Mouse (Mus musculus): ENCODE data around the gene Svip. TPM values are rescaled to one million over a fixed set of nuclear protein-coding genes. Genes with fewer than 3 reads are reported as not detected.
A peak's percentile ranks its signal among the peaks of the same experiment; 100 is the strongest.

Svip gene
- polyA plus RNA-seq (2015; fragmentation: Nextera tagmentation; extraction: Ambion mirVana) = 19.3 and 20.6 TPM in 2 replicates

- H3K27me3 ChIP-seq (ENCODE audit: control insufficient read depth, insufficient read depth, low read depth, low read length) = no peaks in the 10 kb centered on the region
- WGBS (ENCODE audit: insufficient replicate concordance) = 0% methylated on average over 33 of the region's 47 CpGs
- peak within 1 kb of the TSS; percentile 85 for H3K9ac ChIP-seq (ENCODE audit: low read depth, low read length)
- H3K4me1 ChIP-seq (ENCODE audit: control insufficient read depth, low read depth, low read length) = peaks cover 19% of the 10 kb centered on the region
- H3K36me3 ChIP-seq (ENCODE audit: control insufficient read depth, insufficient read depth) = peaks cover 9% of the 10 kb centered on the region
- no peaks in the 10 kb centered on the region for H3K9me3 ChIP-seq (replicated peaks; ENCODE audit: control insufficient read depth, low read length)
- H3K4me3 ChIP-seq (ENCODE audit: low read depth, low read length) = peak within 1 kb of the TSS; percentile 90
- H3K27ac ChIP-seq (ENCODE audit: low read length) = peak within 1 kb of the TSS; percentile 94
- peak within 1 kb of the TSS; percentile 92 for H3K4me2 ChIP-seq (ENCODE audit: low read depth, low read length)
- ATAC-seq (ENCODE audit: low read depth) = peak; percentile 91
These were observed at the start of gene Svip for GRCm38 (mm10) chr7:52005511-52006295. Svip (minus strand) TSS chr7:52006018.

GRCm38 (mm10) chr7:52037600-52038582 is 32.1 kb upstream of the Svip start:
- no peak for ATAC-seq (ENCODE audit: low read depth)
- 39% methylated on average over 8 of the region's 8 CpGs for WGBS (ENCODE audit: insufficient replicate concordance)
- H3K9me3 ChIP-seq (replicated peaks; ENCODE audit: control insufficient read depth, low read length) = no peaks in the 10 kb centered on the region

GRCm38 (mm10) chr7:52024050-52024626 is 18.3 kb upstream of the Svip start:
- Histone ChIP-seq H3K4me2 (ENCODE audit: low read depth, low read length) (no peak overlapping the region), H3K36me3 (ENCODE audit: control insufficient read depth, insufficient read depth) (no peaks in the 10 kb centered on the region), H3K4me3 (ENCODE audit: low read depth, low read length) (no peak overlapping the region), H3K9ac (ENCODE audit: low read depth, low read length) (no peak overlapping the region), H3K27ac (ENCODE audit: low read length) (no peak overlapping the region), H3K9me3 (replicated peaks; ENCODE audit: control insufficient read depth, low read length) (no peaks in the 10 kb centered on the region), H3K27me3 (ENCODE audit: control insufficient read depth, insufficient read depth, low read depth, low read length) (no peaks in the 10 kb centered on the region), H3K4me1 (ENCODE audit: control insufficient read depth, low read depth, low read length) (no peaks in the 10 kb centered on the region)
- WGBS (ENCODE audit: insufficient replicate concordance) = 69% methylated on average over 5 of the region's 5 CpGs
- ATAC-seq (ENCODE audit: low read depth) = no peak

More at GRCm38 (mm10) chr7:52037600-52038582, 32.1 kb upstream of the Svip start:
- no peak overlapping the region for H3K4me2 ChIP-seq (ENCODE audit: low read depth, low read length)
- no peaks in the 10 kb centered on the region for H3K27me3 ChIP-seq (ENCODE audit: control insufficient read depth, insufficient read depth, low read depth, low read length)
- H3K36me3 ChIP-seq (ENCODE audit: control insufficient read depth, insufficient read depth) = no peaks in the 10 kb centered on the region
- no peak overlapping the region for H3K27ac ChIP-seq (ENCODE audit: low read length)
- no peak overlapping the region for H3K9ac ChIP-seq (ENCODE audit: low read depth, low read length)
- no peaks in the 10 kb centered on the region for H3K4me1 ChIP-seq (ENCODE audit: control insufficient read depth, low read depth, low read length)
- H3K4me3 ChIP-seq (ENCODE audit: low read depth, low read length) = no peak overlapping the region

GRCm38 (mm10) chr7:52022039-52022438 is 16.2 kb upstream of the Svip start:
- H3K27me3 ChIP-seq (ENCODE audit: control insufficient read depth, insufficient read depth, low read depth, low read length) = no peaks in the 10 kb centered on the region
- H3K4me3 ChIP-seq (ENCODE audit: low read depth, low read length) = no peak overlapping the region
- no peak overlapping the region for H3K4me2 ChIP-seq (ENCODE audit: low read depth, low read length)
- ATAC-seq (ENCODE audit: low read depth) = no peak
- H3K9ac ChIP-seq (ENCODE audit: low read depth, low read length) = no peak overlapping the region
- H3K9me3 ChIP-seq (replicated peaks; ENCODE audit: control insufficient read depth, low read length) = no peaks in the 10 kb centered on the region
- WGBS (ENCODE audit: insufficient replicate concordance) = 38% methylated on average over 4 of the region's 4 CpGs
- no peaks in the 10 kb centered on the region for H3K36me3 ChIP-seq (ENCODE audit: control insufficient read depth, insufficient read depth)
- H3K27ac ChIP-seq (ENCODE audit: low read length) = no peak overlapping the region
- H3K4me1 ChIP-seq (ENCODE audit: control insufficient read depth, low read depth, low read length) = no peaks in the 10 kb centered on the region

- H3K4me2 ChIP-seq (ENCODE audit: low read depth, low read length) = no peak within 1 kb of the TSS
- no peaks in the 10 kb centered on the region for H3K36me3 ChIP-seq (ENCODE audit: control insufficient read depth, insufficient read depth)
- no peak for ATAC-seq (ENCODE audit: low read depth)
- H3K9ac ChIP-seq (ENCODE audit: low read depth, low read length) = no peak within 1 kb of the TSS
- H3K27me3 ChIP-seq (ENCODE audit: control insufficient read depth, insufficient read depth, low read depth, low read length) = no peaks in the 10 kb centered on the region
- H3K27ac ChIP-seq (ENCODE audit: low read length) = no peak within 1 kb of the TSS
- 60% methylated on average over 3 of the region's 3 CpGs for WGBS (ENCODE audit: insufficient replicate concordance)
- no peak within 1 kb of the TSS for H3K4me3 ChIP-seq (ENCODE audit: low read depth, low read length)
- no peaks in the 10 kb centered on the region for H3K9me3 ChIP-seq (replicated peaks; ENCODE audit: control insufficient read depth, low read length)
- H3K4me1 ChIP-seq (ENCODE audit: control insufficient read depth, low read depth, low read length) = no peaks in the 10 kb centered on the region
These were observed 9.8 kb upstream of the Svip start, which contains the start of gene 1700015G11Rik for GRCm38 (mm10) chr7:52015628-52016027. 1700015G11Rik (minus strand) TSS chr7:52015728.

- H3K27ac ChIP-seq (ENCODE audit: low read length) = no peak overlapping the region
These were observed 9.4 kb upstream of the Svip start for GRCm38 (mm10) chr7:52015180-52015579.

GRCm38 (mm10) chr7:52013457-52013856 is 7.6 kb upstream of the Svip start:
- H3K9ac ChIP-seq (ENCODE audit: low read depth, low read length) = no peak overlapping the region
- no peaks in the 10 kb centered on the region for H3K27me3 ChIP-seq (ENCODE audit: control insufficient read depth, insufficient read depth, low read depth, low read length)
- H3K36me3 ChIP-seq (ENCODE audit: control insufficient read depth, insufficient read depth) = no peaks in the 10 kb centered on the region
- no peaks in the 10 kb centered on the region for H3K4me1 ChIP-seq (ENCODE audit: control insufficient read depth, low read depth, low read length)
- ATAC-seq (ENCODE audit: low read depth) = no peak
- H3K9me3 ChIP-seq (replicated peaks; ENCODE audit: control insufficient read depth, low read length) = no peaks in the 10 kb centered on the region
- no peak overlapping the region for H3K4me3 ChIP-seq (ENCODE audit: low read depth, low read length)
- H3K27ac ChIP-seq (ENCODE audit: low read length) = no peak overlapping the region
- H3K4me2 ChIP-seq (ENCODE audit: low read depth, low read length) = no peak overlapping the region
- WGBS (ENCODE audit: insufficient replicate concordance) = 58% methylated on average over 7 of the region's 7 CpGs

More at GRCm38 (mm10) chr7:52015180-52015579, 9.4 kb upstream of the Svip start:
- Histone ChIP-seq H3K4me1 (ENCODE audit: control insufficient read depth, low read depth, low read length) (no peaks in the 10 kb centered on the region), H3K36me3 (ENCODE audit: control insufficient read depth, insufficient read depth) (no peaks in the 10 kb centered on the region), H3K4me3 (ENCODE audit: low read depth, low read length) (no peak overlapping the region), H3K4me2 (ENCODE audit: low read depth, low read length) (no peak overlapping the region), H3K9ac (ENCODE audit: low read depth, low read length) (no peak overlapping the region), H3K9me3 (replicated peaks; ENCODE audit: control insufficient read depth, low read length) (no peaks in the 10 kb centered on the region), H3K27me3 (ENCODE audit: control insufficient read depth, insufficient read depth, low read depth, low read length) (no peaks in the 10 kb centered on the region)
- no peak for ATAC-seq (ENCODE audit: low read depth)
- 65% methylated on average over 1 of the region's 1 CpGs for WGBS (ENCODE audit: insufficient replicate concordance)

- H3K4me3 ChIP-seq (ENCODE audit: low read depth, low read length) = no peak overlapping the region
- no peak for ATAC-seq (ENCODE audit: low read depth)
- WGBS (ENCODE audit: insufficient replicate concordance) = 49% methylated on average over 2 of the region's 2 CpGs
- no peaks in the 10 kb centered on the region for H3K27me3 ChIP-seq (ENCODE audit: control insufficient read depth, insufficient read depth, low read depth, low read length)
- H3K36me3 ChIP-seq (ENCODE audit: control insufficient read depth, insufficient read depth) = peaks cover 9% of the 10 kb centered on the region
- H3K4me2 ChIP-seq (ENCODE audit: low read depth, low read length) = no peak overlapping the region
- no peaks in the 10 kb centered on the region for H3K9me3 ChIP-seq (replicated peaks; ENCODE audit: control insufficient read depth, low read length)
- H3K9ac ChIP-seq (ENCODE audit: low read depth, low read length) = no peak overlapping the region
- no peak overlapping the region for H3K27ac ChIP-seq (ENCODE audit: low read length)
- H3K4me1 ChIP-seq (ENCODE audit: control insufficient read depth, low read depth, low read length) = peaks cover 19% of the 10 kb centered on the region
These were observed 1.3 kb upstream of the Svip start for GRCm38 (mm10) chr7:52007138-52007537.
